15 mouse cellular contexts compared by ENCODE assay signal in genomic region chr6:28753217-28753616, GRCm38 (mm10).
DNase-seq lines count a peak whose midpoint lies in the region; ATAC-seq lines count a peak whose summit lies in the region.
"Had no signal": no experiment of that assay in that cellular context is flagged by ENCODE, and none has a peak within 500 bp of the region (broad histone marks: within the 10 kb centered on the region; RNA-seq: fewer than 3 reads in every experiment).

No protein-coding gene starts in this region.

- H3K4me1 ChIP-seq in embryonic facial prominence, embryonic 13.5 days: peaks cover 56% of the 10 kb centered on the region
- H3K4me1 ChIP-seq in embryonic facial prominence, embryonic 10.5 days: peaks cover 30% of the 10 kb centered on the region
- peaks cover 19% of the 10 kb centered on the region; the same call in 1 of the 2 replicates for H3K4me1 ChIP-seq in neural tube, embryonic 14.5 days (ENCODE audit: control insufficient read depth, insufficient read depth, low read length)
- H3K4me1 ChIP-seq in neural tube, embryonic 15.5 days: peaks cover 34% of the 10 kb centered on the region

- ATAC-seq in embryonic facial prominence, embryonic 13.5 days (ENCODE audit: insufficient number of reproducible peaks, insufficient read depth, low FRiP score, low TSS enrichment, low read depth): no peak
- no peak for ATAC-seq in neural tube, embryonic 14.5 days (ENCODE audit: low read depth)
- ATAC-seq in neural tube, embryonic 15.5 days (ENCODE audit: low FRiP score): no peak

- H3K9ac ChIP-seq in embryonic facial prominence, embryonic 13.5 days: no peak overlapping the region
- no peak overlapping the region for H3K9ac ChIP-seq in neural tube, embryonic 14.5 days (replicated peaks; ENCODE audit: low read depth, low read length)
- H3K9ac ChIP-seq in neural tube, embryonic 15.5 days (replicated peaks): no peak overlapping the region
- H3K9ac ChIP-seq: lung, embryonic 14.5 days had no signal

- WGBS in embryonic facial prominence, embryonic 13.5 days: 75% methylated on average over 5 of the region's 5 CpGs
- WGBS in embryonic facial prominence, embryonic 10.5 days: 89% methylated on average over 5 of the region's 5 CpGs
- 94% methylated on average over 5 of the region's 5 CpGs for WGBS in neural tube, embryonic 14.5 days
- WGBS in neural tube, embryonic 15.5 days: 93% methylated on average over 5 of the region's 5 CpGs

- H3K27me3 ChIP-seq in embryonic facial prominence, embryonic 13.5 days: no peaks in the 10 kb centered on the region
- H3K27me3 ChIP-seq in embryonic facial prominence, embryonic 10.5 days (replicated peaks; ENCODE audit: low read depth, poor library complexity, severe bottlenecking): no peaks in the 10 kb centered on the region
- no peaks in the 10 kb centered on the region for H3K27me3 ChIP-seq in neural tube, embryonic 14.5 days (ENCODE audit: control insufficient read depth, insufficient read depth, low read length)
- H3K27me3 ChIP-seq in neural tube, embryonic 15.5 days (replicated peaks): no peaks in the 10 kb centered on the region
- H3K27me3 ChIP-seq: megakaryocyte, embryonic 14.5 days had no signal

- H3K27ac ChIP-seq in embryonic facial prominence, embryonic 13.5 days: peak overlapping the region; percentile 51
- H3K27ac ChIP-seq in embryonic facial prominence, embryonic 10.5 days (replicated peaks): no peak overlapping the region
- H3K27ac ChIP-seq in neural tube, embryonic 14.5 days (ENCODE audit: low read depth, low read length): 0 out of 2 replicates have a peak overlapping the region, but pooled peaks have one; percentile 34
- no peak overlapping the region; the same call in 1 of the 2 replicates for H3K27ac ChIP-seq in neural tube, embryonic 15.5 days (replicated peaks)

- H3K36me3 ChIP-seq in embryonic facial prominence, embryonic 13.5 days: no peaks in the 10 kb centered on the region
- no peaks in the 10 kb centered on the region for H3K36me3 ChIP-seq in embryonic facial prominence, embryonic 10.5 days (replicated peaks)
- no peaks in the 10 kb centered on the region for H3K36me3 ChIP-seq in neural tube, embryonic 14.5 days (ENCODE audit: control insufficient read depth, insufficient read depth, low read length)
- H3K36me3 ChIP-seq in neural tube, embryonic 15.5 days: no peaks in the 10 kb centered on the region

- intact Hi-C loops in left cerebral cortex, postnatal 25 days (cut with DNase I): loop anchor here (5.0 kb wide), 3 partner anchors 49 to 201 kb away; no protein-coding TSS in a partner anchor

- no peaks in the 10 kb centered on the region for H3K9me3 ChIP-seq in embryonic facial prominence, embryonic 13.5 days
- no peaks in the 10 kb centered on the region for H3K9me3 ChIP-seq in embryonic facial prominence, embryonic 10.5 days
- H3K9me3 ChIP-seq in neural tube, embryonic 14.5 days (ENCODE audit: control insufficient read depth, low read length): no peaks in the 10 kb centered on the region
- H3K9me3 ChIP-seq in neural tube, embryonic 15.5 days (replicated peaks): no peaks in the 10 kb centered on the region
- H3K9me3 ChIP-seq: megakaryocyte, embryonic 14.5 days had no signal

- no peak overlapping the region for H3K4me2 ChIP-seq in embryonic facial prominence, embryonic 13.5 days
- H3K4me2 ChIP-seq in neural tube, embryonic 14.5 days (ENCODE audit: low read depth, low read length): no peak overlapping the region
- no peak overlapping the region for H3K4me2 ChIP-seq in neural tube, embryonic 15.5 days
- H3K4me2 ChIP-seq: lung, embryonic 14.5 days had no signal

- no peak for DNase-seq in embryonic facial prominence, embryonic 10.5 days (ENCODE audit: low spot score)
- peak; percentile 53 to 85 for DNase-seq in left cerebral cortex, postnatal 25 days (ENCODE audit: low spot score in 2 of 2)
- DNase-seq in lung, postnatal 25 days (ENCODE audit: low spot score): no peak
- no peak for DNase-seq in spleen, postnatal 36 days (ENCODE audit: low spot score in 2 of 2)
- DNase-seq in embryo, embryonic 9.5 days (ENCODE audit: extremely low spot score): no peak
- DNase-seq: adrenal gland, adult 2 months; cerebellum, postnatal 25 days; gastrocnemius, postnatal 36 days; kidney, postnatal 36 days; lung, embryonic 14.5 days; spleen, adult 18-20 months had no signal

- no peak overlapping the region for H3K4me3 ChIP-seq in embryonic facial prominence, embryonic 13.5 days
- H3K4me3 ChIP-seq in embryonic facial prominence, embryonic 10.5 days: no peak overlapping the region
- H3K4me3 ChIP-seq in neural tube, embryonic 14.5 days (ENCODE audit: low read depth, low read length): no peak overlapping the region
- no peak overlapping the region for H3K4me3 ChIP-seq in neural tube, embryonic 15.5 days (replicated peaks)
- H3K4me3 ChIP-seq: megakaryocyte, embryonic 14.5 days had no signal

Comparison
In these comparisons a context has a peak if more than half of its experiments do, and no peak if none do; other contexts are left out.
1. H3K27ac ChIP-seq: peak in embryonic facial prominence, embryonic 13.5 days (single experiment) and neural tube, embryonic 14.5 days (single experiment); none in embryonic facial prominence, embryonic 10.5 days (single experiment) and neural tube, embryonic 15.5 days (single experiment).
2. DNase-seq: peak in left cerebral cortex, postnatal 25 days (2 of 2); none in embryonic facial prominence, embryonic 10.5 days (single experiment), lung, postnatal 25 days (single experiment), spleen, postnatal 36 days (0 of 2) and embryo, embryonic 9.5 days (single experiment).